Mouse (Mus musculus) gonadal fat pad, adult 2 months (tissue): ENCODE results near the gene Tspan5. TPM values are rescaled to one million over a fixed set of nuclear protein-coding genes. Genes with fewer than 3 reads are reported as not detected.

Experiments used
- DNase-seq: peaks from one replicate; pipeline ENCODE4 v3.0.0-alpha.2; 2012; ENCODE audit warnings: low read depth
- polyA plus RNA-seq: library from polyadenylated mRNA; depleted of rRNA; stranded (reverse); fragments of >200 nt; gene quantifications from 2 replicates; pipeline ENCODE4 v1.2.3, GENCODE M21; 2012

Gene Tspan5
- polyA plus RNA-seq, 1 experiment, result 29.1 TPM

- DNase-seq, result no peak
Observed at GRCm38 (mm10) chr3:138744030-138744774, 2.2 kb downstream of the Tspan5 start.

- DNase-seq, result no peak
Observed at GRCm38 (mm10) chr3:138745091-138745490, 3.1 kb downstream of the Tspan5 start.

DNA sequence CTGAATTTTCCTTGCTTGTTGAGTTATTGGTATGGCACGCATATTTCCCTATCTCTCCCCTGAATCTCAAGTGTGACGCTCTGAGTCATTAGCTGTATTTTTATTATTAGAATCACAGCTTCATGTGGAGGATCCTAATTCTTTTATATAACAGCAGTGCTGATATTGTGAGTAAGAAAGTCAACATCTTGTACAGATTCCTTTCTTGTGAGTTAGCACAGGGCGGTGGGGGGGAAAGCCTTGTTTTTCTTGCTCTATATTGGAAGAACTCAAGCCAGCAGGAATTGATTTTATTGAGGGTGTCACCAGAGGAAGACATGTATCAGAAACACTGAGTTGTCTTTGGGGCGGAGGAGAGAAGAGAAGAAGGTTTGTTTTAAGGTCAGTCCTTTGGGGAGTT lies 3.6 kb downstream of the Tspan5 start:
- no peak for DNase-seq

DNA sequence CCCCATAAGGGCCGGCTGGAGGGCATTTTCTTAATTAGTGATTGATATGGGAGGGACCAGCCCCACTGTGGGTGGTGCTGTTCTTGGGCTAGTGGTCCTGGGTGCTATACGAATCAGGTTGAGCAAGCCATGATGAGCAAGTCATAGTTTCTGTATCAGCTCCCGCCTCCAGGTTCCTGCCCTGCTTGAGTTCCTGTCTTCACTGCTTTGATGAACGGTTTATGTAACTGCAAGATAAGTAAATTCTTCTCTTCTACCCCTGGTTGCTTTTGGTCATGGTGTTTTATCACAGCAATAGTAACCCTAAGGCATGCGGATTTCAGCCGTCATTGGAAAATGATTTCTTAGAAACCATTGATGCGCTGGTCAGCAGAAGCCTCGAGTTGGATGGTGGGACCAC lies 4.6 kb downstream of the Tspan5 start:
- no peak for DNase-seq

GRCm38 (mm10) chr3:138747035-138747434 lies 5.0 kb downstream of the Tspan5 start:
- no peak for DNase-seq

DNA sequence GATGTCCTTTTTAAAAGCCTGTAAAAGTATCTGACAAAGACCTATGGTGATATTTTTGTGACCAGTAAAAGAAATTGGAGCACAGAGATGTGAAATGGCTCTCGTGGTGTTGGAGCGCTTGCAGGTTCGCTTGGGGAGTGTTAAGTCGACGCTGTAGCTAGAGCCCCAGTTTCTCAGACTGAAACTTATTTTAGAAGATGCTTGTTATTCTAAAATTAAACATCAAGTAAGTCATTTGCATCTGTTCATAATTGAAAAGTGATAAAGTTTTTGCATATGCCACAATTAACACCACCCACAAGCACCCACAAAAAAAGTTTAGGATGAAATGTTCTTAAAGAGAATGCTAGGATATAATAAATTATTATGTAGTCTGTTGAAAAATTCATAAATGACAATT lies 6.0 kb downstream of the Tspan5 start:
- no peak for DNase-seq

- DNase-seq, result no peak
Observed at GRCm38 (mm10) chr3:138749645-138750044, 7.7 kb downstream of the Tspan5 start.

GRCm38 (mm10) chr3:138751328-138751727 lies 9.3 kb downstream of the Tspan5 start:
- no peak for DNase-seq

DNA sequence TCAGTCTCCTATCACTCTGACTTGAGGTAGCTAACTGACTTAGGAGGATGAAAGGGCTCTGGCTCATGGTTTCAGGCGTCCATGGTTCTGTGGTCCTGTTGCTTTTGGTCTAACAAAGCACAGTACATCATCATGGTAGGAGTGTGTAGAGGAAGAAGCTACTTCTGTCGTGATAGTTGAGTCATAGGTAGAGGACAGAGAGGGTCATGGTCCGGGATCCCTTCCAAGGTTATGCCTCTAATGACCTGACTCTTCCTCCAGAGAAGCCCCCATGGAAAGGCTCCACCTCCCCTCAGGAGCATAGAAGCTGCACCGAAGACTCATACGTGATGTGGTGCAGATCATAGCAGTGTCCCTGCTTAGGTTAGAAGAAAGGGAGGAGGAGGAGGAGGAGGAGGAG lies 10.1 kb downstream of the Tspan5 start:
- DNase-seq, result no peak

DNA sequence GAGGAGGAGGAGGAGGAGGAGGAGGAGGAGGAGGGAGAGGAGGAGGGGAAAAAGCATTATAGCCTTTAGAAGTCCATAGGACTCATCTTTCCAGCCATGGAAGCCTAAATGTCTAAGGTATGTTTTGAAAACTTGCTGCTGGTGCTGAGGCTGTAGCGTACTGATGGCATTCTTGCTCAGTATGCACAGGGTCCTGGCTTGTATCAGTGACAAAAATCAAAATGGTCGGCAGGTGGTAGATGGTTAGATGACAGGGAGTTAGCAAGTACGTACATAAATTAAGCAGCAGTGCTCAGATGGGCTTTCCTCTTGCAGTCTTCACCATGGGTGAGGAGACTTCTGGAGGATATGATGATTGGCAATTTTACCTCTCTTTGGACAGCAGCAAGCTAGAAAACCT lies 10.8 kb downstream of the Tspan5 start:
- DNase-seq, result no peak

DNA sequence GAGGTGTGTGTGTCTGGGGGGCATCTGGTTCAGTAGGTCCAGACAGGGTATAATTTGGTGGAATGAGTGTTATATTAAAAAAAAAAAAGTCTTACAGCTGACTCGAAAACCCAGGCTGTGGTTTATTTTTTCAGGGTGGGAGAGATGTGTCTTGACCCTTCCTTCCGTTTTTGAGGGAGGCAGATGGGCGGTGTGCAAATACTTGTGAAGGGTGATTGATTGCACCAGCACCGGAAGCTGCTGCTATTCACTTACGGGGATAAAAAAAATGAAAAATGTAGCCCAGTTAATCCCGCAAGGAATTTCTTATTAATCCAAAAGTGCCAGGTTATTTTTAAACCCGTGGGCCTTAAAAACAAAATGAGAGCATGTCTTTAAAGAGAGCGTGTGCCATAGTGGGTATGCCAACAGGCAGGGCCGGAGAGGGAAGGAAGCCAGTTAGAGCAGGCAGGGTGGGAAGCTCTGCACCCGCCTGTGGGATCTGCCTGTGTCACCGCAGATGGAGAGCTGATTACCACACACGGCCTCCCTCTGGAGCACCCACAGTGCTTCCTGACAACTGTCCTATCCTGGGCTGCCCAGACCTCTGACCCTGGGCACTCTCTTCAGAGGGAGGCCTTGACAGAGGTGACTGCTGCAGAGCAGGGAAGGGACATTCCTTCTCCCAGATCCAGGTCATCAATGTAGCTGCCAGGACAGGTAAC lies 11.3 kb downstream of the Tspan5 start:
- DNase-seq, result no peak

DNA sequence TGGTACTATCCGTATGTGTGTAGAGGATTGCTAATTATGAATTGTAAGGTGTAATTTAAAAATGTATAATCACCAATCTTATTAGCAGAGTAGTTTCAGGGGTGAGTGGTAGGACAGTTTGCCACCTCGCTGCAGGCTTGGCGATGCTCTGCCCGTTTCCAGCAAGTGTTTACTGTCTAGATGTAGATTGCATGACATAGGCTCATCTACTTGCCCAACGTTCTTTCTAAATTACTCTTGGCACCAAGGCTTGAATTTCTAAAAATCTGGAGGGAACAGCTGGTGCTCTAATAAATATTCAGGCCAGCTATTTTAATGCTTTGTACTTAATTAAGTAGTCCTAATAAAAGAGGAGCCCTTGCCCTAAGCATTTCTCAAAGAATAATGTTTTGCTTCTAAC lies 12.3 kb downstream of the Tspan5 start:
- no peak for DNase-seq

- no peak for DNase-seq
Observed at GRCm38 (mm10) chr3:138757283-138757682, 15.3 kb downstream of the Tspan5 start.

DNA sequence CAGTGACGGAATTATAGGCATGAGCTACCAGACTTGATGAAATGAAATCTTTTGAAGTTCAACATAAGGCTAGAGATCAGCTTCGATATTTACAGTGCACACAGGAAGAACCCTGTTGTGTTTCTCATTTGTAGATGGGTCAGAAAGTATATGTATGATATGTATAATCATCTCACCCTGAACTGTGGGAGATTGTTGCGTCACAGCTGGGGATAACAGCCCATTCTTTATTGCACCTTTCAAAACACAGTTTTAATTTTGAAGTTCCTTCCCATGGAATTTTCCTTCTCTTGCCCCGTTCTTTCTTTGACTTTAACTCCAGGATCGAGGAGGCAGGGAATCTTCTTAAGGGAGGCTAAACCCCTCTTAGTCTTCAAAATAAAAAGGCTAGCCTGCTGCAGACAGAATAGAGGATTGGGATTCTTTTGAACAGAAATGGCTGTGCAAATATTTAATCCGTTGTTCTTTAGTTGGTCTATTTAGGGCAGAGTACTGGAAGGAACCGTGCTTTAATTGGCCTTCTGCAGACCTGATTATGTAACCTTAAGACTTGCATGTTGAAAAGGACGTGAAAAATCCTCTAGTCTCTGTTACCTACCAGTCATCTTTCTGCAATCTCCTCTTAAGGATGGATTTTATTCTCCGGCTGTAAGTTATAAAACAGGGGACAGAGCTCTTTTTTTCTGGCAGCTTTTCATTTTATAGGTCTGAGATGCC lies 18.1 kb downstream of the Tspan5 start:
- no peak for DNase-seq

- no peak for DNase-seq
Observed at GRCm38 (mm10) chr3:138760685-138761119, 18.7 kb downstream of the Tspan5 start.

DNA sequence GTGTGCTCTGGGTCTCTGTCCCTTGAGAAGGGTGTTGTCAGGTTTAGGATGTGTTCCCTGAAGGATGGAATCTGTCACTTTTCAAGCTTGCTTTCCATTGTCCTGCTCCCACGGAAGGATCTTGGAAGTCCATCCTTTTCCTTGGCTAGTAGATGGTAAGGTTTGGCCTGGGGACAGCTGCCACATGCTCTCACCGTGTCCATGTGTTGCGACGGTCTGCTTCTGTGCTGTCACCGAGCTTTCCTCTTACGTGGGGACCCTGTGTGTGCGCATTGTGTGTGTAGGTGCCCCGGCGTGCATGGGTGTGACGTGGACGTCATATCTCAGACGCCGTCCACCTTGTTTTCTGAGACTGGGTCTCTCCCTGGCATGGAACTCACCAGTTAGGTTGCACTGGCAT lies 19.5 kb downstream of the Tspan5 start:
- no peak for DNase-seq

DNA sequence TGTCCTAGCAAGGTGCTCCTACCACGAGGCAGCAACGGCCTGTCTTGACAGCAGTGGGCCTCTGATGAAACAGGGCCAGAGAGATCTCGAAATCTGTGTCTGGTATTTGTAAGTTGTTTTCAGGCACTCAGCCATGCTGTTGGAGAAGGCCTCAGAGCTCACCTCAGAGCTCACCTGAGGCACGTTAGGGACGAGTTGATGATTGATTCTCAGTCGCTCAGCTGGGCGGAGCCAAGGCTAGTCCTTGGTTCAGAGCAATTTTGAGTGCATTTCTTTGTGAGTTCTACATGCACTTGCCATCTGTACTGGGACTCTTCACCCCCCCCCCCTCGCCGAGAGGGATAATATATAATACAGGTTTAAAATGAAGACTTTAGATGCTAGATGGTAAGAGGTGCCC lies 21.9 kb downstream of the Tspan5 start:
- no peak for DNase-seq

GRCm38 (mm10) chr3:138764782-138765181 lies 22.8 kb downstream of the Tspan5 start:
- DNase-seq, result no peak

DNA sequence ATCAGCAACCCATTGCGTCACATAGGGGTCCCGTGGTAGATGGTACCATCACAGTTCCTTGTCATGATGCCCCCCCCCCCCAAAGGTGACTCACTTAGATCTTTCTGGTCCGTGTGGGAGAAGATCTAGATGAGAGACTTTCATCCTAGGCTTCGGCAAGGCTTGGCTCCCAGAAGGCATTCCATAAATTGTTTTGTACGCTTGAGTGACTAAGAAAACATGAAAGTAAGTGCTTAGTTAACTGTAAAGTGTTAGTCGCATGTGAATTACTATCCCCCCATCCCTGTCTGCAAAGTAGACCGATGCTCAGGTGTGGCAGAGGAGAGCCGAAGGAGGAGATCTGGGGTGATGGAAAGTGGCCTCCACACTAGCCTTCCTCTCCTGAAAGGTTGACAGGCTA lies 25.0 kb downstream of the Tspan5 start:
- DNase-seq, result no peak

DNA sequence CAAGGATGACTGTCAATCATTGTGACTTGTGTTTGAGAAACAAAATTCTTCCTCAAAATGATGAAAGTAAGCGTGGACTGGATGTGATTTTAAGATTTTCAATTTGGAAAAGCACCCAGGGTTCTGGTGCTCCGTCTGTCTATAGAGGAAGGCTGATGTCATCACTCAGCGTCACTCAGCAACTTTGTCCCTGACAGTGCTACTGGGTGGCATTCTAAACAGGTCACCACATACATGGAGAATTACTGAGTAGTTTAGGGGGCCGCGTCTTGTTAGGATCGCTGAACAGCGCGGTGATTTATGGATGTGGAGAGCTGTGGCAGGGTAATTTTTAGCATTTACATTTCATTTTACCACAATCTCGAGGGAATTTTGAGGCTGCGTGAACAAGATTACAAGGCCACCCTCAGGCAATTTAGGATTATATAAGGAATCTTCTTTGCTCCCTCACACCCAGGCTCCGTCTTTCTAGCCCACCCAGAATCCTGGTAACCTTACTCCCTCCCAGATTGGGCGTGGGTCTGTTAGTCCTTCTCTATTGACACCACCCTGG lies 26.6 kb downstream of the Tspan5 start:
- DNase-seq, result no peak

DNA sequence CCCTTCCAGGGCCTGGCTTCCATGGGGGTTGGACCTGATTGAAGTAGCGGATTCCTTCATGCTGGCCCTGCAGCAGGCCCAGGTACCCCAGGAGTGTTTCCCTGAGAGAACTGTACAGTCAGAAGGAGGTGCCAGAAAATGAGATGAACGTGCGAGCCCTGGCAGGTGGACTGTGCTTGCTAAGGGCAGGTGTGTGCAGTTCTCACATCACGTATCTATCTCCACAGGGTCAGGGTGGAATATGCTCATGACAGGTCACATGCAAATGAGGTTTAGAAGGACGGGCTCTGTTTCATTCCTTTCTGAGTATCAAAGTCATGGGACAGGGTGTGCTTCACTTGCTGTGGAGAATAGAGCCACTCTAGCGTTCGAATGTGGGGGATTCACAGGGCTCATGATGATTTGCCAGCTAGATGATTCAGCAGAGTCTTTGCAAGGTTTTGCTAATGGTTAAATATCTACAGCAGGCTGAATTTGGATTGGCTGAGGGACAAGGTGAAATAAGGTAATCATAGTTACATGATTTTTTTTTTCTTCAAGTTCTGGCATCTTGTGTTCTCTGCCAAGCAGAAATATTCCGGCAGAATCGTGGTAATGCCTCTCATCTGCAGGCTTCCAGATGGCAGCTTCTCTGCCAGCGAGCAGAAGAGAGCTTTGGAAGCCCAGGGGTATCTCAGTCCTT lies 28.8 kb downstream of the Tspan5 start:
- DNase-seq, result no peak
